Mouse (Mus musculus) kidney, postnatal 0 days (tissue): ENCODE results near the gene Zdhhc21. TPM values are rescaled to one million over a fixed set of nuclear protein-coding genes. Genes with fewer than 3 reads are reported as not detected.

Source experiments
- ATAC-seq: fragments of 200-750 bp; cut with Nextera tagmentation; replicated peaks from 2 replicates; pipeline ENCODE4 v1.8.0; 2017; ENCODE audit warnings: low read depth, moderate number of reproducible peaks, moderate TSS enrichment, moderate library complexity; ENCODE audit not compliant: low FRiP score
- DNase-seq: peaks from one replicate; pipeline ENCODE4 v3.0.0-alpha.2; 2016; ENCODE audit warnings: low spot score
- H3K27ac ChIP-seq: fragments of 300-500 bp; sonication (generic); 2 replicates; pipeline ENCODE4 v1.5.1; 2014; ENCODE audit warnings: mild to moderate bottlenecking
- H3K27me3 ChIP-seq: fragments of 300-500 bp; sonication (generic); 2 replicates; pipeline ENCODE4 v1.6.1; 2014; ENCODE audit warnings: low read length, mixed read lengths; ENCODE audit not compliant: insufficient read depth
- H3K36me3 ChIP-seq: fragments of 300-500 bp; sonication (generic); 2 replicates; pipeline ENCODE4 v1.6.1; 2014; ENCODE audit warnings: low read length, mixed read lengths; ENCODE audit not compliant: insufficient read depth
- H3K4me1 ChIP-seq: fragments of 300-500 bp; sonication (generic); replicated peaks from 2 replicates; pipeline ENCODE4 v1.6.1; 2014; ENCODE audit warnings: antibody characterized with exemption, low read length, mixed read lengths; ENCODE audit not compliant: insufficient read depth
- H3K4me2 ChIP-seq: fragments of 300-500 bp; sonication (generic); 2 replicates; pipeline ENCODE4 v1.6.1; 2014; ENCODE audit warnings: mild to moderate bottlenecking, low read length, moderate library complexity, mixed read lengths
- H3K4me3 ChIP-seq: fragments of 300-500 bp; sonication (generic); replicated peaks from 2 replicates; pipeline ENCODE4 v1.5.1; 2014; ENCODE audit warnings: low read depth, low read length
- H3K9ac ChIP-seq: fragments of 300-500 bp; sonication (generic); 2 replicates; pipeline ENCODE4 v1.6.1; 2014; ENCODE audit warnings: low read depth, low read length
- H3K9me3 ChIP-seq: fragments of 300-500 bp; sonication (generic); replicated peaks from 2 replicates; pipeline ENCODE4 v1.6.1; 2016; ENCODE audit warnings: low read length, inconsistent platforms, mixed read lengths
- CTCF ChIP-seq: IDR thresholded peaks from 2 replicates; pipeline ENCODE4 v1.5.1; 2016; ENCODE audit warnings: antibody characterized with exemption, low read depth, mild to moderate bottlenecking, moderate library complexity
- WGBS: fragments of 180-500 bp; shearing (Covaris S2); extraction: QIAGEN DNeasy Blood & Tissue Kit; methylation state at CpG from one replicate; pipeline ENCODE4 v1.1.7; 2014; 5-methylcytosine and 5-hydroxymethylcytosine counted together
- polyA plus RNA-seq: library from polyadenylated mRNA; unstranded; fragments of >200 nt; fragmentation: Nextera tagmentation; extraction: Ambion mirVana; gene quantifications from 2 replicates; pipeline ENCODE4 v1.2.1, GENCODE M21; 2015

Gene Zdhhc21
- polyA plus RNA-seq, 1 experiment from 2014 or later: 8.5 TPM

GRCm38 (mm10) chr4:82762430-82763119 lies 97.2 kb downstream of the Zdhhc21 start:
- DNase-seq (peak; percentile 80), ATAC-seq (no peak)
- Histone ChIP-seq H3K27ac (no peak overlapping the region), H3K4me3 (no peak overlapping the region), H3K9ac (no peak overlapping the region), H3K4me1 (0 out of 2 replicates have a peak, but pooled peaks cover 3% of the 10 kb centered on the region), H3K27me3 (no peaks in the 10 kb centered on the region), H3K4me2 (peak overlapping the region; percentile 16; the same call in 1 of the 2 replicates), H3K36me3 (no peaks in the 10 kb centered on the region), H3K9me3 (no peaks in the 10 kb centered on the region)
- 9% methylated on average over 10 of the region's 10 CpGs for WGBS
- no peak for TF ChIP-seq CTCF

DNA sequence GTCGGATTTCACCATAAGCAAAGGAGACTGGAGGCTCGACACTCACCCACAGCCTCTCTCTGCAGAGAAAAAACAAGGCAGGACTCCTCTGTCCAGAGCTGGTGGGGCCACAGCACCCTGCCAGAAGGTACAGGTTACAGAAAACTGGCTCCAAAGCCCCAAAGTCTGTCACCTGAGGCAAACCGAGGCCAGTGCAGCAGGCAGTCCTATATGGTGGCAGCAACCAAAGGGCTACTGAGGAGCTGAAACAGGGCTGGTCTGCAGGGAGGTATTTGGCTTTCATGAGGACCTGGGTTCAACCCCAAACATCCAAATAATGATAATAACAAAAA lies 103.5 kb downstream of the Zdhhc21 start:
- no peak for ATAC-seq

DNA sequence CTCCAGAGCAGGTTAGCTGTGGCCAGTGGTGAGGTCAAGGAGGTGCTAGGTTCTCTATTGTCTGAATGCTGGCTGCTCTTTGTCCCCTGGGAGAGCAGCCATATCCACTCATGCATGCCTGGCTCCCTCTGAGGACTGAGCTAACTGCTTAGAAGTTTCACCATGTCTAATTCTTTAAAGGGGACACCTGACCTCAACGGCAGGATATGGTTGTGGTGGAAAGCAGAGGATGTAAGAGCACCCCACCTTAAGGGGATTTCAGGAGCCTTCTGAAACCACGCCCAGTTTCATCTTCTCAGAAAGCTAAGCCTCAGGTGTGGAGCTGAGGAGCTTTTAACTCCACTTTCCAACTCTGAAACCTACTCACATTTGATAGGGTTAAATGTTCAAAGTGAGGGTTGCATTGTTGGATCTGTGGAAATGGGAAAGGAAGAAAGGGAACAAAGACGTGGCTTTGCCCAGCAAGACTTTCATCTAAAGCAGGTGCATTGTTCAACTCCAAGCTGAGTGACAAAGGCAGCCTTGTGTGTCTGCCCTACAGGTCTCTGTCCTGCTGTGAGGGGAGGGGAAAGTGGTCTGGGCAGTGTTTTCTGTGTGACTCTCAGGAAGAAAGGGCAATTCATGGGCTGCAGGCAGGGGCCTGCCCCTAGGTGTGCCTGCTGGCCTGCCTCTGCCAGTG lies 104.0 kb downstream of the Zdhhc21 start:
- Histone ChIP-seq H3K36me3 (no peaks in the 10 kb centered on the region), H3K27ac (no peak overlapping the region), H3K4me3 (no peak overlapping the region), H3K4me1 (no peaks in the 10 kb centered on the region), H3K27me3 (no peaks in the 10 kb centered on the region), H3K9me3 (no peaks in the 10 kb centered on the region), H3K4me2 (no peak overlapping the region), H3K9ac (no peak overlapping the region)
- TF ChIP-seq CTCF: no peak
- ATAC-seq (peak; percentile 74; the same call in 1 of the 2 replicates), DNase-seq (no peak)
- WGBS: 48% methylated on average over 3 of the region's 3 CpGs

More for the DNA sequence above, 103.5 kb downstream of the Zdhhc21 start:
- no peaks in the 10 kb centered on the region for H3K27me3 ChIP-seq
- 11% methylated on average over 3 of the region's 3 CpGs for WGBS
- no peak overlapping the region for H3K4me2 ChIP-seq
- no peaks in the 10 kb centered on the region for H3K9me3 ChIP-seq
- H3K4me1 ChIP-seq: no peaks in the 10 kb centered on the region
- no peaks in the 10 kb centered on the region for H3K36me3 ChIP-seq
- no peak for DNase-seq
- H3K4me3 ChIP-seq: no peak overlapping the region
- TF ChIP-seq CTCF: no peak
- no peak overlapping the region for H3K9ac ChIP-seq
- no peak overlapping the region for H3K27ac ChIP-seq

Other genes starting within 250 kb of the Zdhhc21 start
- gene Nfib, start 154.2 kb downstream of the Zdhhc21 start, polyA plus RNA-seq: 13.3 and 15.1 TPM in 2 replicates
- not detected in 2 replicates for gene Cer1, start 25.2 kb upstream of the Zdhhc21 start, polyA plus RNA-seq
- gene Frem1, start 192.4 kb upstream of the Zdhhc21 start, polyA plus RNA-seq: 18.7 and 19.0 TPM in 2 replicates